Mouse (Mus musculus): ENCODE data around the gene Slc17a7.
"Not testable (repeated sequence)": the region's sequence is repeated elsewhere in the genome, so short reads cannot be mapped to it uniquely, and the experiment has no call there.

Slc17a7 gene

DNA sequence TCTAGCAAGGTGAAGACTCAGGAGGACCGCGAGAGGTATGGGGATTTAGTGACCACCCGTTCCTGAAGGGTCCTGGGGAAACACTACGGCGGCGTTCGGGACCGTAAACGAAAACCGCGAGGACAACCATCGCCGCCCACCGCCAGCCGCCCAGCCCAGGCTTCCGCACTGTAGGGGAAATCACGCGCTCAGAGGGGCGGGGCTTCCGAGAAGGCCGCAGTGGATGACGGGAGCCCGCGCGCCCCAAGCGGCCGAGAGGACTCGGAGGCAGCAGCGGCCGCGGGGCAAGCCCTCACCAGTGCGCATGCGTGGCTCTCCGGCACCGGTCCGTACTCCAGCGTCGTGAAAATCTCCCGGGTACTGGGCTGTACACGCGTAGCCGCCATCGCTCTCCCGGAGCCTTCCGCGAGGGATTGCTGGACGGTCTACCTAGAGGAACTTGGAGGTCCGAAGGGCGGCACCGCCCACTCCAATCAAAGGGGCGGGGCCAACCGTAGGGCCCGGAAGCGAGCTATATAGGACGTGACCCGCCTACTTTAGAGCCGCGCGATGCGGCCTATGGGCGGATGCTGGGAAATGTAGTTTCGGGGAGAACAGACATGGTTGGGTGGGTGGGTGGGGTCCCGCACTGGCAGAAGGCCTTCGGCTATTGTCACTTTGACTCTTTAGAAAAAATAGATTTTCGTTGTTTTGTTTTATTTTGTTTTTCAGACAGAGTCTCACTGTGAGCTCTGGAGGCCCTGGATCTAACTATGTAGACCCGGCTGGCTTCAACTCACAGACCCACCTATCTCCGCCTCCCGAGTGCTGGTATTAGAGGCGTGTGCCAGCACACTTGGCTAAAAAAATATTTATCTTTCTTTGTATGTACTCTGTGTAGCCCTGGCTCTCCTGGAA, 9.4 kb upstream of the Slc17a7 start, which contains the start of the genes Pih1d1 and Aldh16a1:
Gene Pih1d1 (plus strand): TSS at position 208 of the 897 bp plus-strand sequence.
Gene Aldh16a1 (minus strand): TSS at position 489 of the 897 bp plus-strand sequence.
- DNase-seq (ENCODE audit: low spot score in 2 of 2) = peak; percentile 97 to 98

DNA sequence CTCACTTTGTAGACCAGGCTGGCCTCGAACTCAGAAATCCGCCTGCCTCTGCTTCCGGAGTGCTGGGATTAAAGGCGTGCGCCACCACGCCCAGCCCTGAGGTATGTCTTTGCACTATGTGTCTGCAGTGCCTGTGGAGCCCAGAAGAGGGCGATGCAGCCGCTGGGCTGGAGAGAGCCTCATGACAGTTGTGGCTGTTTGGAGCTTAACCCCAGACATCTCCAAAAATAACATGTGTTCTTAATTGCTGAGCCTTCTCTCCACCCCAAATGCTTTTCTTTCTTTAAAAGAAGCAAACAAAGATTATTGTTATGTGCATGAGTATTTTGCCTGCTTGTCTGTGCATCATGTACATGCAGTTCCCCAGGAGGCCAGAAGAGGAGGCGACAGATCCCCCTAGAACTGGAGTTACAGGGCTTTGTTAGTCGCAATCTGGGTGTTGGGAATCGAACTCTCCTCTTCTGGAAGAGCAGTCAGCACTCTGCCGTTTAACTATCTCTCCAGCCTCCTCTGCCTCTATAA, 8.7 kb upstream of the Slc17a7 start:
- DNase-seq (ENCODE audit: low spot score in 2 of 2) = peak in 1 of 2 experiments; percentile 51

DNA sequence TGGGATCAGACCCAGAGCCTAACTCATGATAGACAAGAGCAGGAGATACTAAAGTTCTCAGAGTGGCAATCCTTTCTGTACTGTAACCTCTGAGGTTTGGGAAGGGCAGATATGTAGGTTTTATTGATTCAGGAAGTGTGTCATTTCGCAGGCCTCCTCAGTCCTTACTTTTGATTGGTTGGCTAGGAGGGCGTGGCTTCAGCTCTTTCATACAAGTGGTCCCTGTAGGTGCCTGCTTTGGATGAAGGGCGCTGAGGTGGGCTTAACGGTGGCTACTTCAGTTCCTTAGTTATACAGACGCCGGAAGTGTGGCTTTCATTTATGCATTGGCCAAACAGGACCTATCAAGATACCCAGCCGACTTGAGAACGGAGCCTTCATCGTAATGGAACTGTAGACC, 8.2 kb upstream of the Slc17a7 start:
- no peak for DNase-seq (ENCODE audit: low spot score in 2 of 2)

DNA sequence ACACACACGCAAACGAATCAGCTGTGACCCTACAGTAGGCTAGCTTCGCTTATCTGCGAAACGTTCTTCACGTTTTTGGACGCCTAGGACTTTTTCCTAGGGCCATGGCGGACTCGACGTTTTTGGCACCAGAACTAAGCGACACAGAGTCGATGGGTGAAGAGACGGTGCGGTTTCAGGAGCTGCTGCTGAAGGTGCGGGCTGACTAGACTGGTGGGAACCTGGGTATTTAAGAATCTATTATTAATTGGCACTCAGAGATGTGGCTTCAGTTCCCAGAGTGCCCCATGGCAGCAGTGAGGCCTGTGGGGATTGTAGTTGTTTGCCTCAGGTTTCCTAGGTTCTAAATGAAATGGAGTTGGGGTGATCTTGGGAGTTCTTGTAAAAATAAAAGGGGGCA, 7.5 kb upstream of the Slc17a7 start:
- no peak for DNase-seq (ENCODE audit: low spot score in 2 of 2)

DNA sequence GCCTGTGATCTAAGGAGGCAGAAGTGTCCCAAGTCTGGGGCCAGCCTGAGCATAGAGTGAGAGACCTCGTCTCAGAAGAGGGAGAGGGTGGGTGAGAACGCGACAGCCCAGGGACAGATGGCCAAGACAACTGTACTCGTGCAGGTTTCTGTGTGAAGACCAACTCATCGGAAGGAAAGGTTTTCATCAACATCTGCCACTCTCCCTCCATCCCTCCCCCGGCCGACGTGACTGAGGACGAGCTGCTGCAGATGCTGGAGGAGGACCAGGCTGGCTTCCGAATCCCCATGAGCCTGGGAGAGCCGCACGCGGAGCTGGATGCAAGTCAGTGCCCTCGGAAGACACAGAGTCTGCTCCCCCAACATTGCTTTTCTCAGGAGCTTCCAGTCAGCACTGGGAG, 6.3 kb upstream of the Slc17a7 start:
- no peak for DNase-seq (ENCODE audit: low spot score in 2 of 2)

DNA sequence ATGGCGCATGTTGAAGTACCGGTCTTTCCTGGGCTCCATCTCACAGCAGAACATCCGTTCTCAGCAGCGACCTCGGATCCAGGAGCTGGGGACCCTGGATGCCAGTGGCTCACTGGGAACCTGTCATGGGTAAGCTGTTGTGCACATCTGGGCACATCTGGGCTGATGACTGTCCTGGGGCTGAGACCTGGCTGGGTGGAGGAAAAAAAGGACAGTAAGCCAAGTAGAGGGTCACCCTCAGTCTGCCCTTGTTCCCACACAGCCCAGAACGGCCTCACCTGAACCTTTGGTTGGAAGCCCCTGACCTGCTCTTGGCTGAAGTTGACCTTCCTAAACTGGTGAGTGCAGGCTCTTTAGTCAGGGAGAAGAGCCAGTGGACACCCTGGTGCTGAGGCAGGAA, 4.8 kb upstream of the Slc17a7 start:
- DNase-seq (ENCODE audit: low spot score in 2 of 2) = no peak

DNA sequence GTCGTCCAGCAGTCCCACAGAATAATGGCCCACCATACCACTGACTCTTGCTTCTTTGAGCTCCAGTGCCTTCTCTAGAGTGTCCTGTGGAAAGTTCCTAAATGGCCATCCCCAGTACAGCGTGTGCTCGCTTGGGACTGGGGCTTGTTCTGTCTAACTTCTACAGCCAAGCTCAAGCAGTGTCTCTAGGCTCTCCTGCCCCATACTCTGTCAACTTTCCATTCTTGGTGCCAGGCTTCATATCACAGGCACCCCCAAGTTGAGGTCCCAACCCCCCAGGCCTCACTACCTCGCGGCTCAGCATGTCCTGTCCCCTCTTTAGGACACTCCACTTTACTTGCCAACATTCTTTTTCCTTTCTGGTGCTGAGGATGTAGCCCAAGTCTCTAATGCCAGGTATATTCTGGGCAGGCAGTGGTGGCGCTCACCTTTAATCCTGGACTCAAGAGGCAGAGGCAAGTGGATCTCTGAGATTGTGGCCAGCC, 3.4 kb upstream of the Slc17a7 start:
- DNase-seq (ENCODE audit: low spot score in 2 of 2) = no peak

DNA sequence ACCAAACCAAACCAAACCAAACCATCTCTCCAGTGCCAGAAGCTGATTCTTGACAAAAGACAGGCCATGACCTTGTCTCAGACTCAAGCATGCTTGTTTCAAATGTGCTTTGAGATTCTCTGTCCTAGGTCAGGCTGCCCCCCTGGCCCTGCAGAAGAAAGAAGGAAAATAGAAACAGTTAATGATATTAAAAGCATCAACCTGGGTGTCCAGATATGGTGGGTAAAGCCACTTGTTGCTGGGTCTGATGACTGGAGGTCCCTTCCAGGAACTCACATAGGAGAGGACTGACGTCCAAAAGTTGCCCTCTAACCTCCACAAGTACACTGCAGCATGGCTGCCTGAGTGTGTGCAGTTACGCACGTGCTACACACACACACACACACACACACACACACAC, 2.9 kb upstream of the Slc17a7 start:
- DNase-seq (ENCODE audit: low spot score in 2 of 2) = no peak

DNA sequence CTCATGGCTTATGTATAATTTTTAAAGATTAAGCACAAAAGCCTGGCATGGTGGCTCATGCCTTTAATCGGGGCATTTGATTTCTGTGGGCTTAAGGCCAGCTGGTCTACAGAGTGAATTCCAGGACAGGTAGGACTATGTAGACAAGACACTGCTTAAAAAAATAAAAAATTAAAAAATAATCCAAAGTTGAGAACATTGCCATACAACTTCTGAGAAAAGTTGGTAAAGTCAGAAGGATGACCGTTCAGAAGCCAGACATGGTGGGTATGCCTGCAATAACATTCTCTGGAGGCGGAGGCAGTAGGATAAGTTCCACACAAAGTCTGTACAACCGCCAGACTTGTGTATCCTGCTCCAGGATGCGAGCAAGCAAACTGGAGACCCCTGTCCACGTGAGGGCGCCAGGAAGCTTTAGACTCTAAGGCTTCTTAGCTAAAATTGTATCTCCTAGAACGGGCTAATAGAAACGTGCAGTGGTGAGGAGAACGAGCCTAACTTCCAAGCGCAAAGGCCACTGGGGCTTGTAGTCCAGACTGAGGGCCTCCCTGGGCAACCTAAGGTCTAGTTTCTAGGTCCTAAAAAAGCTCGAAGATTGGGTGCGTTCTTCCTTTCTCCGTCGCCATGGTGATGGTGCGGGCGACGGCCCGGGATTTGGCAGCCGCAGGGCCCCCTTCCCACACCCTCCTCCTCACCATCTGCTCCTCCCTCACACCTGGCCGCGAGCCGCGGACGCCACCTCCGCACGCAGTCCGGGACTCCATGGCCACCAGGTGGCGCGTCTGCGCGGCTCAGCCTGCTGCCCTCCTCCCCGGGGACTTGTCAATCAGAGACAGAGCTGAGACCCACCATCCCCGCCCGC, 1.9 kb upstream of the Slc17a7 start:
- DNase-seq (ENCODE audit: low spot score in 2 of 2) = peak; percentile 81 to 85

DNA sequence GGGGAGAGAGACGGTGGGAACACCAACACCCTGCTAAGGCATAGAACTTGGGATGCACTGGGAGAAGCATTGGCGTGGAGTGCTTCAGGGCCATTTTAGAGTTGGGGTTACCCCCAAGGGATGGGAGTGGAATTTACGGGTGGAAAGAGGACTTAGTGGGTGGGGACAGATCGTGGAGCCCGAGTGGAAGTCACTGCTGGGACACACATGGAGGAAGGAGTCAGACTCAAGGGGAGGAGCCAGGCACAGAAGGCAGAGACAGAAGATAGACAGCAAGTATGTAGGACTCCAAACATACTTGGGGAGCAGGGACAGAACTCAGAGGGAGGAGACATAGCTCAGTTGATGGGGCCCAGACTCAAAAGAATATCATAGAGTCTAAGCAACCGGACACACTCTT, 1.2 kb upstream of the Slc17a7 start:
- no peak for DNase-seq (ENCODE audit: low spot score in 2 of 2)

DNA sequence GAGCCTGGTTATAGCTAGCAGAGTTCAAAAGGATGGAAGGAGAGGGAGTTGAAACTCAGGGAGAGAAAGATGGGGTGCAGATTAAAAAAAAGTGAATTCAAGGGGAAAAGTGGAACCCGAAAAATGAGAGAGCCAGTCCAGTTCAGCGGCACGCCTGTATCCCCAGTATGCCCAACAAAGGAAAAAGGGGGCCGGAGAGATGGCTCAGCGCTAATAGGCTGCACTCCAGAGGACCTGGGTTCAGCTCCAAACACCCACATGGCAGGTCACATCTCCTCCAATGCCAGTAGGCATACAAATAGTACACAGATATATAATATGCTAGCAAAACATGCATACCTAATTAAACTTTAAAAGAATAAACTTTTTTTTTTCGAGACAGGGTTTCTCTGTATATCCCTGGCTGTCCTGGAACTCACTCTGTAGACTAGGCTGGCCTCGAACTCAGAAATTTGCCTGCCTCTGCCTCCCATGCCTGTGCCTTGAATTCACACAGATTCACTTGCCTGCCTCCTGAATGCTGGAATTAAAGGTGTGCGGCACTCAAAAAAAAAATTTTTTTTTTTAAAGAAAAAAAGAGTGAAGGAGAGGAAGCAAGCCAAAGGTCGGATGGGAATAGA, 643 bp upstream of the Slc17a7 start:
- DNase-seq (ENCODE audit: low spot score in 2 of 2) = no peak

DNA sequence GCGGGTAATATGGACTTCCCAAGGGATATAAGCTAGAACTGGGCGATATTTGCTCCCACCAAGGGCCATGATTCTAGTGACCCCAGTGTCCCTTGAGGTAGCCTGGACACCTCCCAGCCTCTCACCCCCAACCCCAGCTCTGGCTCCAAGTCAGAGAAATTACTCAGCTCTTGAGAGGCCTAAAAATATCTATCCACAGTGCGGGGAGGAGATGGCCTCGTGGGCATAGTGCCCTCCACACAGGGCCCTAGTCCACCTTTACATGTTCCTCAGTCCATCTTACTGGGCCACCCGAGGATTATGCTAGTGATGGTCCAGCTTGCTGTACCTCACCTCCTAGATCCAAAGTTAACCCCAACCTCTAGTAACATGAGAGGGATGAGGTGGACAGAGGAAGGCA, 1.1 kb downstream of the Slc17a7 start:
- DNase-seq (ENCODE audit: low spot score in 2 of 2) = no peak

DNA sequence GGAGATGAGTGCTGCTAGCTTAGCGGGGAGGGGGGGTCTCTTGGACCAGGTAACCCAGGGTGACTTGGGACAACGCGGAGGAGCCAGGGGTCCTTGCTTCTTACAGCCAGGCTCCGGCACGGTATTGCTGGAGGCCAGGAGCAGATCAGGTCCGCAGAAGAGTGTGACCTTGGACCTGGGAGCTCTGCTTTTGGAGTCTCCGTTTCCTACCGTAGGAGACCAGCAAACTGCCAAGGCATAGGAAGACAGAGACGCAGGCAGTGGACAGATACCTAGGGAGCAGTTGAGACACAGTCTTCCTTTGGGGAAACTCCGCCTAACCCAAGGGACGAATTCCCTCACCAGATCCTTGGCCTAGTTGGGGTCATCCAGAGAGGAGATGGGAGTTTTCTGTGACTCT, 2.0 kb downstream of the Slc17a7 start:
- DNase-seq (ENCODE audit: low spot score in 2 of 2) = no peak

DNA sequence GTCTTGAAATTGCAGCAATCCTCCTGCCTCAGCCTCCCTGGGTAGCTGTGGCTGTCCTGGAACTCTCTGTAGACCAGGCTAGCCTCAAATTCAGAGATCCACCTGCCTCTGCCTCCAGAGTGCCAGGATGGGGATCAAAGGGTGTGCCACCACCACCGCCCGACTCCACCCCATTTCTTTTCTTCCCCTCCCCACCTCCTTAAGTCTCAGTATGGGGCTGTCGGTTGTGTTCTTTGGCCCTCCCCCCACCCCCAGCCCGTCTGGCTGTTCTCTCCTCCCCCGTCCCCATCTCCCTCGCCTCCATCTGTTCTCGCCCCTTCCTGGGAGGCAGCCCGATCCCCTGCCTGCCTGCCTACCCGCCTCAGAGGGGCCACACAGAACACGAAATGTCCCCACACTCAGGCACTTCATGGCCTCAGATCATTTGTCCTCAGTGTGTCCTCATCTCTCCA, 3.2 kb downstream of the Slc17a7 start:
- no peak for DNase-seq (ENCODE audit: low spot score in 2 of 2)

DNA sequence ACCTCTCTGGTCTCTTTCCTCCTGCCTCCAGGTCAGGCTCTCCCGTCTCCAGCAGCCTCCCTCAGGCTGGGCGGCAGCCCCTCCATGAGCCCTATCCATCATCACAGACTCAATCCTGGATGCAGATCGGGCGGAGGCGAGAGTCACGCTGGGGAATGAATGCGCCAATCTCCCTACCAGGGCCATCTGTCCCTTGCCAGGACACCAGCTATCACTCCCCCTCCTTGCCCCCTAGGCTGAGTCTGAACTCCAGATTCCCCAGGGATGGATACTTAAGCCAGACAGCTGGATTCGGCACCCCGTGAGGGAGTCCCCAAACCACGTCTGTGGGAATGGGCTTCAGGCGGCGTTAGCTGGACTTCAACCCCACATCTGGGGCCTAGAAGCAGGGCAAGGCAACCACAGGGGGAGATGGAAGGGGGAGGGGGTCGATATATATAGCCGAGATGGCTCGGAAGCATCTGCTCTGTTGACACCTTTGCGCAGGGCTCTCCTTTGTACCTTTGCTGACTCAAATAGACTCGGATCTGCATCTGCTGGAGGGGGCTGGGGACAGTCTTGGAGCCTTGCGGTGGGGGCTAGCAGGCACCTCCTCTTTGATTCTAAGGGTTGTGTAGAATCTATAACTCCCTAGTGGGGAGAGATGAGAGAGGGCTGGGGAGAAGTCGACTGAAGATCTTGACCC, 4.2 kb downstream of the Slc17a7 start:
- DNase-seq (ENCODE audit: low spot score in 2 of 2) = no peak

DNA sequence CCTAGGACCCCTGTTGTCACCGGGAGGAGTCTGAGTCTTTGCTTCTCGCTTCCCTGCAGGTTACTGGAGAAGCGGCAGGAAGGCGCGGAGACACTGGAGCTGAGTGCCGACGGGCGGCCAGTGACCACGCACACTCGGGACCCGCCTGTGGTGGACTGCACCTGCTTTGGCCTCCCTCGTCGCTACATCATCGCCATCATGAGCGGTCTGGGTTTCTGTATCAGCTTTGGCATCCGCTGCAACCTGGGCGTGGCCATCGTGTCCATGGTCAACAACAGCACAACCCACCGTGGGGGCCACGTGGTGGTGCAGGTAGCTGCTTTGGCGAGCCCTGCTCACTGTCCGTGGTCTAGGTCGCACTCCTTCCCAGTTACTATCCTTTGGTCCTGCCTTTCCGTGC, 4.9 kb downstream of the Slc17a7 start:
- DNase-seq (ENCODE audit: low spot score in 2 of 2) = no peak

DNA sequence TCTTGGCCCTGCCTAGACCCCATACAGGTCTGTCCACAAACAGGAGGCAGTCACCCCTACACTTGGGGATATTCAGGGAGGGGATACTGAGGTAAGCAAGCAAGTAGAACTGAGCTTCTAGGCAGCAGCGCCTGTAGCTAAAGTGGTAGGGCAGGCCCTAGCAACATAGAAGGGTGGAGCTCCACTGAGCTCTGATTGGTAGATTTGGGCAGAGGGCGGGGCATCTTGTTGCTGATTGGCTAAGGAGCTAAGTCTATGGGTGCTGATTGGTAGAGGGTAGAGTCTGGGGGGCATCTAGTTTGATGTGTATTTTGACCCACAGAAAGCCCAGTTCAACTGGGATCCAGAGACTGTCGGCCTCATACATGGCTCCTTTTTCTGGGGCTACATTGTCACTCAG, 5.7 kb downstream of the Slc17a7 start:
- no peak for DNase-seq (ENCODE audit: low spot score in 2 of 2)

DNA sequence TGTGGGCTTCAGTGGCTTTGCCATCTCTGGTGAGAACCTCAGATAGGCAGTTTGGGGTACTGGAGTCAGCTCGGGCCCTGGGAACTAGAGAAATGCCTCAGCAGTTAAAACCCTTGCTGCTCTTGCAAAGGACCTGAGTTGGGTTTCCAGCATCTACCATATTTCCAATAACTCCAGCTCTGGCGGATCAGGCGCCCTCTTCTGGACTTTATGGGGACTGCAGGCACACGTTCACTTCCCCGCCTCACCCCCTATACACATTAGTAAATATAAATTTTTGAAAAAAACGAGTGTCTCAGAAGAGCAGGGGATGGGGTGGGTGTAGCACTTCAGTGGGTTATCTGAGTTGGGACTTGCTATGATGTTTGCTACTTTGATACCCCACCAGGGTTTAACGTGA, 9.2 kb downstream of the Slc17a7 start:
- DNase-seq (ENCODE audit: low spot score in 2 of 2) = no peak

DNA sequence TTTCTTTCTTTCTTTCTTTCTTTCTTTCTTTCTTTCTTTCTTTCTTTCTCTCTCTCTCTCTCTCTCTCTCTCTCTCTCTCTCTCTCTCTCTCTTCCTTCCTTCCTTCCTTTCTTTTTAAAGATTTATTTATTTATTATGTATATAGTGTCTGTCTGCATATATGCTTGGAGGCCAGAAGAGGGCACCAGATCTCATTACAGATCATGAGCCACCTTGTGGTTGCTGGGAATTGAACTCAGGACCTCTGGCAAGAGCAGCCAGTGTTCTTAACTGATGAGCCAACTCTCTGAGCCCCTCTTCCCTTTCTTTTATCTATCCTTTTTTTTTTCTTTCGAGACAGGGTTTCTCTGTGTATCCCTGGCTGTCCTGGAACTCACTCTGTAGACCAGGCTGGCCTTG, 10.0 kb downstream of the Slc17a7 start:
- DNase-seq (ENCODE audit: low spot score in 2 of 2) = not testable (repeated sequence)

DNA sequence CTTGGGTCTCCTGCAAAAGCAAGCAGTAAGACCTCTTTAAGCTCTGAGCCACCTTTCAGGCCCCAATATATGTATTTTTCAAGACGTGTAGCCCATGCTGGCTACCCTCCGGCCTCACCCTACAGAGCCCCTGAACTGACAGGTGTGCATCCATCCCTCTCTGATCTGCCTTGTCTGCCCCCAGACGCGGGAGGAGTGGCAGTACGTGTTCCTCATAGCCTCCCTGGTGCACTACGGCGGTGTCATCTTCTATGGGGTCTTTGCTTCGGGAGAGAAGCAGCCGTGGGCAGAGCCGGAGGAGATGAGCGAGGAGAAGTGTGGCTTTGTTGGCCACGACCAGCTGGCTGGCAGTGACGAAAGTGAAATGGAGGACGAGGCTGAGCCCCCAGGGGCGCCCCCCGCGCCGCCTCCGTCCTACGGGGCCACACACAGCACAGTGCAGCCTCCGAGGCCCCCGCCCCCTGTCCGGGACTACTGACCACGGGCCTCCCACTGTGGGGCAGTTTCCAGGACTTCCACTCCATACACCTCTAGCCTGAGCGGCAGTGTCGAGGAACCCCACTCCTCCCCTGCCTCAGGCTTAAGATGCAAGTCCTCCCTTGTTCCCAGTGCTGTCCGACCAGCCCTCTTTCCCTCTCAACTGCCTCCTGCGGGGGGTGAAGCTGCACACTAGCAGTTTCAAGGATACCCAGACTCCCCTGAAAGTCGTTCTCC, 11.0 kb downstream of the Slc17a7 start:
- no peak for DNase-seq (ENCODE audit: low spot score in 2 of 2)

DNA sequence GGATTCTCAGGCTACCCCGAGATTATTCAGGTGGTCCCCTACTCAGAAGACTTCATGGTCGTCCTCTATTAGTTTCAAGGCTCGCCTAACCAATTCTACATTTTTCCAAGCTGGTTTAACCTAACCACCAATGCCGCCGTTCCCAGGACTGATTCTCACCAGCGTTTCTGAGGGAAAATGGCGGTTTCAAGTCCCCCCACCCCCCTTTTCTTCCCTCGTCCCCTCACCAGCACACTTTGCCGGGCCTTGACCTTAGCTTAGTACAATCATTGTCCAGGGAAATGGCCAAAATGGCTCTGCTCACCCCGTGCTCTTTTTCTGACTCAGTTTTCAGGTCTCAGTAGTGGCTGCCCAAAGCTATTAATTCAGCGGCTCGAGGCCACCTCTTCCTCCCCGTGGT, 11.6 kb downstream of the Slc17a7 start:
- DNase-seq (ENCODE audit: low spot score in 2 of 2) = no peak

Data from heart, adult 9 months (tissue).